Mouse (Mus musculus) myocyte (in vitro differentiated cells): ENCODE data around the gene Mylk. TPM values are rescaled to one million over a fixed set of nuclear protein-coding genes. Genes with fewer than 3 reads are reported as not detected.

Experiments
- H3K27me3 ChIP-seq: one replicate; pipeline ENCODE4 v1.6.1; 2011; ENCODE audit not compliant: control insufficient read depth, insufficient read depth, insufficient read length
- H3K36me3 ChIP-seq: one replicate; pipeline ENCODE4 v1.6.1; 2011; ENCODE audit not compliant: control insufficient read depth, insufficient read depth
- H3K4me2 ChIP-seq: one replicate; pipeline ENCODE4 v1.6.1; 2011; ENCODE audit warnings: low read depth, control low read depth
- H3K4me3 ChIP-seq: one replicate; pipeline ENCODE4 v1.5.1; 2011; ENCODE audit warnings: mild to moderate bottlenecking, control low read depth, moderate library complexity
- H3K79me2 ChIP-seq: one replicate; pipeline ENCODE4 v1.6.1; 2011; ENCODE audit not compliant: control insufficient read depth, insufficient read depth
- H3ac ChIP-seq: one replicate; pipeline ENCODE4 v1.6.1; 2011; ENCODE audit not compliant: control insufficient read depth, insufficient read length
- CEBPB ChIP-seq: IDR thresholded peaks from 2 replicates; pipeline ENCODE4 v1.6.1; 2011; ENCODE audit warnings: mild to moderate bottlenecking, moderate library complexity; ENCODE audit not compliant: poor library complexity, insufficient read depth, severe bottlenecking
- E2F4 ChIP-seq: IDR thresholded peaks from one replicate; pipeline ENCODE4 v1.6.1; 2011; ENCODE audit warnings: mild to moderate bottlenecking, control low read depth, moderate library complexity; ENCODE audit not compliant: insufficient read depth
- MAX ChIP-seq: IDR thresholded peaks from one replicate; pipeline ENCODE4 v1.6.1; 2011; ENCODE audit warnings: low read depth, mild to moderate bottlenecking, control low read depth
- MYOD1 ChIP-seq, 3 experiments: IDR thresholded peaks; one replicate each; pipeline ENCODE4 v1.6.1; 2011; ENCODE audit warnings: control low read depth in 2 of 3, low read depth in 2 of 3, mild to moderate bottlenecking in 2 of 3, moderate library complexity in 1 of 3; ENCODE audit not compliant: insufficient read length in 2 of 3, control insufficient read depth in 1 of 3
- MYOG ChIP-seq, 3 experiments: IDR thresholded peaks; one replicate each; pipeline ENCODE4 v1.6.1; 2011; ENCODE audit warnings: control low read depth in 2 of 3, low read depth in 2 of 3, mild to moderate bottlenecking in 2 of 3; ENCODE audit not compliant: insufficient read length in 2 of 3, control insufficient read depth in 1 of 3, insufficient read depth in 1 of 3
- POLR2A ChIP-seq: IDR thresholded peaks from one replicate; pipeline ENCODE4 v1.6.1; 2011; ENCODE audit warnings: low read depth, mild to moderate bottlenecking, control low read depth, moderate library complexity; ENCODE audit not compliant: insufficient read length
- POLR2AphosphoS2 ChIP-seq: IDR thresholded peaks from one replicate; pipeline ENCODE4 v1.6.1; 2011; ENCODE audit warnings: low read depth, control low read depth; ENCODE audit not compliant: insufficient read length
- REST ChIP-seq: IDR thresholded peaks from one replicate; pipeline ENCODE4 v1.6.1; 2011; ENCODE audit warnings: mild to moderate bottlenecking, control low read depth, moderate library complexity; ENCODE audit not compliant: insufficient read depth, insufficient read length
- SRF ChIP-seq: IDR thresholded peaks from one replicate; pipeline ENCODE4 v1.6.1; 2011; ENCODE audit warnings: low read depth; ENCODE audit not compliant: control insufficient read depth, insufficient read length
- TCF12 ChIP-seq: IDR thresholded peaks from one replicate; pipeline ENCODE4 v1.6.1; 2011; ENCODE audit warnings: mild to moderate bottlenecking, control low read depth; ENCODE audit not compliant: poor library complexity, insufficient read depth, severe bottlenecking
- TCF3 ChIP-seq: IDR thresholded peaks from one replicate; pipeline ENCODE4 v1.6.1; 2011; ENCODE audit warnings: low read depth, control low read depth; ENCODE audit not compliant: insufficient read length
- USF1 ChIP-seq: IDR thresholded peaks from one replicate; pipeline ENCODE4 v1.6.1; 2011; ENCODE audit warnings: low read depth, mild to moderate bottlenecking, control low read depth, moderate library complexity
- polyA plus RNA-seq: library from polyadenylated mRNA; unstranded; fragments of >200 nt; fragmentation: generic; extraction: Trizol; gene quantifications from one replicate; pipeline ENCODE4 v1.2.1, GENCODE M21; 2012; ENCODE audit warnings: missing spikeins

Mylk gene
- polyA plus RNA-seq, 1 experiment, result 2.1 TPM

DNA sequence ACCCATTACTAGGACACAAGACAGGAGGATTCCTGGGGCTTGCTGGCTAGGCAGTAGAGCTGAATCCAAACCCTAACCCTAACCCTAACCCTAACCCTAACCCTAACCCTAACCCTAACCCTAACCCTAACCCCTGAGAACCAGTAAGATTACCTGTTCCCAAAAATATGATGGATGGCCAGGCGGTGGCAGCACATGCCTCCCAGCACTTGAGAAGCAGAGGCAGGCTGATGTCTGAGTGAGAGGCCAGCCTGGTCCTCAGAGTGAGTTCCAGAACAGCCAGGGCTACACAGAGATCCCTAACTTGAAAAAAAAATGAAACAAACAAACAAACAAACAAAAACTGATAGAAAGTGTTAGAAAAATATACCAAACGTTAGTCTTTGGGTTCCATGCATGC is 2.1 kb upstream of the Mylk start:
- Histone ChIP-seq H3K27me3 (no peaks in the 10 kb centered on the region), H3K4me3 (no peak overlapping the region), H3K36me3 (no peaks in the 10 kb centered on the region), H3K79me2 (no peaks in the 10 kb centered on the region), H3K4me2 (no peak overlapping the region), H3ac (no peak overlapping the region)
- TF ChIP-seq TCF12 (no peak), MYOD1 (IDR thresholded peaks at IDR 0.05; ENCODE audit: control insufficient read depth in 1 of 3, insufficient read length in 2 of 3, low read depth in 2 of 3) (no peak), REST (no peak), MYOG (IDR thresholded peaks at IDR 0.05; ENCODE audit: control insufficient read depth in 1 of 3, insufficient read depth in 1 of 3, insufficient read length in 2 of 3, low read depth in 2 of 3) (no peak), TCF3 (no peak), E2F4 (no peak), CEBPB (no peak), SRF (no peak), USF1 (no peak), POLR2AphosphoS2 (no peak), POLR2A (no peak), MAX (no peak)

GRCm38 (mm10) chr16:34748081-34748720 is 3.2 kb downstream of the Mylk start:
- Histone ChIP-seq H3K4me2 (no peak overlapping the region), H3K27me3 (no peaks in the 10 kb centered on the region), H3K36me3 (no peaks in the 10 kb centered on the region), H3K4me3 (no peak overlapping the region), H3K79me2 (no peaks in the 10 kb centered on the region), H3ac (no peak overlapping the region)
- no peak for TF ChIP-seq MAX
- no peak for TF ChIP-seq CEBPB
- TF ChIP-seq POLR2A, result no peak
- TF ChIP-seq REST, result no peak
- TF ChIP-seq USF1, result no peak
- TF ChIP-seq MYOD1 (IDR thresholded peaks at IDR 0.05; ENCODE audit: control insufficient read depth in 1 of 3, insufficient read length in 2 of 3, low read depth in 2 of 3), result no peak
- no peak for TF ChIP-seq SRF
- TF ChIP-seq TCF3, result no peak
- TF ChIP-seq MYOG (IDR thresholded peaks at IDR 0.05; ENCODE audit: control insufficient read depth in 1 of 3, insufficient read depth in 1 of 3, insufficient read length in 2 of 3, low read depth in 2 of 3), result no peak
- TF ChIP-seq TCF12, result no peak
- TF ChIP-seq POLR2AphosphoS2, result no peak

GRCm38 (mm10) chr16:34749536-34749935 is 4.5 kb downstream of the Mylk start:
- H3K79me2 ChIP-seq, result no peaks in the 10 kb centered on the region

DNA sequence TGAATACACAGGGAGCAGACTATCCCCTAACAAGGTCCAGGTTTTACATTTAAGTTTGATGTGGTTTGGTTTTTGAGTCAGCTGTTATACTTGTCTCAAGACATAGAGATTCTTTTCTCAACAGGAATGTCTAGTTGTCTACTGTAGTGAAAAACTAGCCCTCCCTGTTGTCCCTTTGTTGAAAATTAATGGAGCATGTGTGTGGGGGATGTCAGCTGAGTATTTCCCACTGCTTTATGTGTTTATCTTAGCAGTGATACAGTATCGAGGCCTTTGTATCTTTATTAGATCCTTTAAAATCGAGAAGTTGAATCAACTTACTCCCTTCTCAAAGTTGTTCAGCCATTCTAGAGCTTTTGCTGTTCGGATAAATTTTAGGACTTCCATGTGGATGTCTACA is 7.0 kb downstream of the Mylk start:
- H3K27me3 ChIP-seq, result no peaks in the 10 kb centered on the region
- H3K4me2 ChIP-seq, result no peak overlapping the region
- no peak overlapping the region for H3K4me3 ChIP-seq
- H3K36me3 ChIP-seq, result no peaks in the 10 kb centered on the region
- no peaks in the 10 kb centered on the region for H3K79me2 ChIP-seq
- TF ChIP-seq MYOD1 (IDR thresholded peaks at IDR 0.05; ENCODE audit: control insufficient read depth in 1 of 3, insufficient read length in 2 of 3, low read depth in 2 of 3) (no peak), TCF12 (no peak), TCF3 (no peak), SRF (no peak), MAX (no peak), MYOG (IDR thresholded peaks at IDR 0.05; ENCODE audit: control insufficient read depth in 1 of 3, insufficient read depth in 1 of 3, insufficient read length in 2 of 3, low read depth in 2 of 3) (no peak), USF1 (no peak), POLR2AphosphoS2 (no peak), POLR2A (no peak), CEBPB (no peak), E2F4 (no peak), REST (no peak)
- H3ac ChIP-seq, result no peak overlapping the region

More at GRCm38 (mm10) chr16:34749536-34749935, 4.5 kb downstream of the Mylk start:
- no peaks in the 10 kb centered on the region for H3K36me3 ChIP-seq
- H3K4me2 ChIP-seq, result no peak overlapping the region
- TF ChIP-seq SRF (no peak), E2F4 (no peak), MYOD1 (IDR thresholded peaks at IDR 0.05; ENCODE audit: control insufficient read depth in 1 of 3, insufficient read length in 2 of 3, low read depth in 2 of 3) (no peak), POLR2AphosphoS2 (no peak), REST (no peak), CEBPB (no peak), MYOG (IDR thresholded peaks at IDR 0.05; ENCODE audit: control insufficient read depth in 1 of 3, insufficient read depth in 1 of 3, insufficient read length in 2 of 3, low read depth in 2 of 3) (no peak)
- no peak overlapping the region for H3ac ChIP-seq
- no peaks in the 10 kb centered on the region for H3K27me3 ChIP-seq
- H3K4me3 ChIP-seq, result no peak overlapping the region

DNA sequence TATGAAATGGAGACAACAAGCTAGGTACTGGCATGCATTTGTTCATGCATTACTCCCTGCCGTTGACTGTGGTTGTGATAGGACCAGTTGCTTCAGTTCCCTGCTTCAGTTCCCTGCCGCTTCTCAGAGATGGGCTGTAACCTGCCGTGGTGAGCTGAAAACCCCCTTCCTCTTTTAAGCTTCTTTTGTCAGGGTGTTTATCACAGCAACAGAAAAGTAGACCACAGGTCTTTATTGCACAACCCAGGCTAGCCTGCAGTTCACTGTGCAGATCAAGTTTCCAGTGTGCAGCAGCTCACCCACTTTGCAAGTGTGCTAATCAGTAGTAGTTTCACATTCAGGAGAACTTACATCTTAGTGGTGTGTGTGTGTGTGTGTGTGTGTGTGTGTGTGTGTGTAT is 8.0 kb downstream of the Mylk start:
- H3K79me2 ChIP-seq, result no peaks in the 10 kb centered on the region
- no peaks in the 10 kb centered on the region for H3K27me3 ChIP-seq
- no peak overlapping the region for H3ac ChIP-seq
- no peak overlapping the region for H3K4me3 ChIP-seq
- no peaks in the 10 kb centered on the region for H3K36me3 ChIP-seq
- TF ChIP-seq MAX (no peak), USF1 (no peak), REST (no peak), POLR2A (no peak), CEBPB (peak; percentile 67)
- H3K4me2 ChIP-seq, result no peak overlapping the region
